Mouse (Mus musculus) left cerebral cortex, postnatal 4 days (tissue): ENCODE measurements at regions not wholly inside any gene's neighbourhood (a gene's known extent, or its start where the extent isn't known, plus 50 kb on each side); places are given as distances from the start of the nearest gene placed in this dataset.
A peak's percentile ranks its signal among the peaks of the same experiment; 100 is the strongest.

Experiments
- DNase-seq: peaks from one replicate; pipeline ENCODE4 v3.0.0-alpha.2; 2022
- intact Hi-C: fragments of 180-260 bp; cut with DNase I; formaldehyde crosslinking; loops from one replicate; pipeline ENCODE4 v1.15.1; 2025

- DNase-seq = no peak
- intact Hi-C loops = no loop called here
Observed at GRCm38 (mm10) chr10:37480331-37480730, 341.6 kb upstream of the Marcks start.

GRCm38 (mm10) chr10:37478108-37478507 is 339.4 kb upstream of the Marcks start:
- intact Hi-C loops = no loop called here
- no peak for DNase-seq

GRCm38 (mm10) chr10:37473086-37473485 is 334.4 kb upstream of the Marcks start:
- intact Hi-C loops = no loop called here
- DNase-seq = no peak

GRCm38 (mm10) chr10:37457384-37457783 is 318.7 kb upstream of the Marcks start:
- intact Hi-C loops = no loop called here
- no peak for DNase-seq

- no peak for DNase-seq
- intact Hi-C loops = no loop called here
Observed at GRCm38 (mm10) chr10:37449894-37450293, 311.2 kb upstream of the Marcks start.

- no peak for DNase-seq
- intact Hi-C loops = no loop called here
Observed at GRCm38 (mm10) chr10:37447333-37448204, 308.8 kb upstream of the Marcks start.

- peak; percentile 80 for DNase-seq
- intact Hi-C loops = no loop called here
Observed at GRCm38 (mm10) chr10:37439863-37440613, 301.3 kb upstream of the Marcks start.

GRCm38 (mm10) chr10:37438312-37438711 is 299.6 kb upstream of the Marcks start:
- no peak for DNase-seq
- intact Hi-C loops = no loop called here

- DNase-seq = peak; percentile 10
- intact Hi-C loops = no loop called here
Observed at GRCm38 (mm10) chr10:37436849-37437248, 298.1 kb upstream of the Marcks start.

- DNase-seq = no peak
- intact Hi-C loops = no loop called here
Observed at GRCm38 (mm10) chr10:37434229-37434628, 295.5 kb upstream of the Marcks start.

GRCm38 (mm10) chr10:37423047-37423446 is 284.3 kb upstream of the Marcks start:
- intact Hi-C loops = no loop called here
- no peak for DNase-seq

- no peak for DNase-seq
Observed at GRCm38 (mm10) chr10:37422612-37423011, 283.9 kb upstream of the Marcks start.

GRCm38 (mm10) chr10:37416321-37416720 is 277.6 kb upstream of the Marcks start:
- intact Hi-C loops = no loop called here
- no peak for DNase-seq

More at GRCm38 (mm10) chr10:37422612-37423011, 283.9 kb upstream of the Marcks start:
- intact Hi-C loops = no loop called here

- no peak for DNase-seq
- intact Hi-C loops = no loop called here
Observed at GRCm38 (mm10) chr10:37412401-37412800, 273.7 kb upstream of the Marcks start.

GRCm38 (mm10) chr10:37409749-37410148 is 271.0 kb upstream of the Marcks start:
- peak; percentile 20 for DNase-seq

GRCm38 (mm10) chr10:37407487-37407886 is 268.8 kb upstream of the Marcks start:
- DNase-seq = no peak
- intact Hi-C loops = no loop called here

More at GRCm38 (mm10) chr10:37409749-37410148, 271.0 kb upstream of the Marcks start:
- intact Hi-C loops = no loop called here

- no peak for DNase-seq
- intact Hi-C loops = no loop called here
Observed at GRCm38 (mm10) chr10:37404933-37405332, 266.2 kb upstream of the Marcks start.

- no peak for DNase-seq
- intact Hi-C loops = no loop called here
Observed at GRCm38 (mm10) chr10:37404407-37404806, 265.7 kb upstream of the Marcks start.

- intact Hi-C loops = no loop called here
Observed at GRCm38 (mm10) chr10:37402376-37402775, 263.7 kb upstream of the Marcks start.

GRCm38 (mm10) chr10:37400991-37401390 is 262.3 kb upstream of the Marcks start:
- intact Hi-C loops = no loop called here
- peak; percentile 85 for DNase-seq

More at GRCm38 (mm10) chr10:37402376-37402775, 263.7 kb upstream of the Marcks start:
- DNase-seq = peak; percentile 12

GRCm38 (mm10) chr10:37400379-37400778 is 261.7 kb upstream of the Marcks start:
- DNase-seq = no peak
- intact Hi-C loops = no loop called here
